Mouse (Mus musculus) v-Abl transformed pro-B cells (cell line): ENCODE measurements around the gene Rps10.

Source experiments
- in situ Hi-C, 2 experiments: fragments of 400-800 bp; cut with MboI; formaldehyde crosslinking; loops; one replicate each; pipeline ENCODE4 v1.15.1; 2025; ENCODE audit not compliant: unreplicated experiment in 2 of 2

Rps10 gene

DNA sequence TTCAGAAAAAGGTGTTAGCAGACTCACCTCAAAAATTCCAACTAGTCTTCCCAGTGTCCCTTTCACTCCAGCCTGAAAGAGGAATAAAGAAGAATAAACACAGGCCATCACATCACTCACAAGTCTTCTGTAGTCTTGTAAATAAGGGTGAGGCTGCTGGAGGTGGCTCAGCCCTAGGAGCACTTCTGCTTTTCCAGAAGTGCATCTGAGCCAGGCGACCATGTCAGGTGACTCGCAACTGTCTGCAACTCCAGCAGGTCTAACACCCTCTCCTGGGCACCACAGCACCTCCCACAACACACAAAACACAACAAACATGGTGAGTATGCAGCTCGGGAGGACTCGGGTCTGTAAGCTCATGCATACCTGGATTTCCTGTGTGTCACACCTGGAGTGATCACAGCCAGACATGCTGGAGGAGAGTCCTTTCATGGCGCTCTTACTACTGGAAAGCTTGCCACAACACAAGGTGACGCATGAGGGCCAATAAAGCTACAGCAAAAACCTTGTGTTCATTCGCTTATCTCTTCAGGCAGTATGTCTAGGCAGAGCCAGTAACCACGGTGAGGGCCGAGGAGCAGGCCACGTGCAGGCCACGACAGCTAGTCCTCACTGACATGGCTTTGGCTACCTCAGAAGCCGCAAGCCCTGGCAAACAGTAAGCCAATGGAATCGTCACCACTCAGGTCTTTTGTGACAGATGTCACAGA lies 53.1 kb downstream of the Rps10 start:
- in situ Hi-C loops, result no loop called here
